Mouse (Mus musculus): ENCODE measurements around the gene Aoah.

GRCm38 (mm10) chr13:20754843-20755242 lies 39.1 kb upstream of the Aoah start:
- TF ChIP-seq POLR2A (IDR thresholded peaks at IDR 0.05; ENCODE audit: low read depth, low read length): no peak
- TF ChIP-seq CTCF (IDR thresholded peaks at IDR 0.05; ENCODE audit: extremely low read depth, insufficient read length, insufficient replicate concordance, low read depth, low read length): no peak
